In the genomic region with DNA sequence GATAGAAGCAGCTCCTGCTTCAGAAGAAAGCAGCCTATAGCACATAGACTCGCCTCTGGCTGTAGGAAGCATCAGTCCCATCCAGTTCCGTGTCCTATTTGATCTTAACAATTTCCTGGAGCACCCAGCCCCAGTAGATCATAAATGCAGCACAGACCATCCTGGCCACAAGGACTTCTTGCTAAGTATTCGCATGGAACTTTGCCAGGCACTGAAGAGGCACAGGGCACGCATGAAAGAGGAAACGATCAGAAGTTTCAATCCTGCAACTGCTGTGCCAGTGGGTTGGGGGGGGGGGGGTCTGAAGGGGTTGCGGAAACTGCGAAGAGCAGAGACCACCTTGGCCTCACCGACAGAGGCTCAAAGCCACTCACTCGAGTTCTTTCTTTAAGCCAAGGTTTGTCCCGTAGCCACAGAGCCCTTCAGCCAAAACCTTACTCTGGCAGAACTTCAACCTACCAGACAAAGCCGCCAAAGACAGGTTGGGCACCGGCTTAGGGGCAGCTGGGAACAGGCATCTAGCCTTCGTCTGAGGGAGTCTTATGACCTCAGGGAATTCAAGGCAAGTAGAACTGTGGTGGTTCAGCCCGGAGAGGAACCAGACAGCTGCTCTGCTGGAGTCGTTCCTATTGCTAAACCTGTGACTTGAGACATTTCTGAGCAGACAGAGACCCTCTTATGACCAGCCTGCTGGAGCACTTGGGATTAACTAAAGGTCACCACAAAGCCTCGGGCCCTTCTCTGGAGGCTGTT, we compare ENCODE assay signal across 11 mouse cellular contexts. TPM values are rescaled to one million over a fixed set of nuclear protein-coding genes. Genes with fewer than 3 reads are reported as not detected.
DNase-seq lines count a peak whose midpoint lies in the region; ATAC-seq and TF ChIP-seq lines count a peak whose summit lies in the region.
"Had no signal": no experiment of that assay in that cellular context is flagged by ENCODE, and none has a peak within 500 bp of the region (broad histone marks: within the 10 kb centered on the region; RNA-seq: fewer than 3 reads in every experiment).

No protein-coding gene starts in this region.

- H3K9ac ChIP-seq in hindbrain, embryonic 14.5 days, result no peak overlapping the region
- H3K9ac ChIP-seq in hindbrain, embryonic 16.5 days (ENCODE audit: low read depth, low read length), result no peak overlapping the region
- no peak overlapping the region for H3K9ac ChIP-seq in limb, embryonic 14.5 days (ENCODE audit: low read depth, low read length, severe bottlenecking)

- no peak for TF ChIP-seq CTCF in embryonic fibroblast, embryonic 13.5 days (IDR thresholded peaks at IDR 0.05; ENCODE audit: borderline replicate concordance, insufficient read depth, low read length)

- H3K9me3 ChIP-seq in hindbrain, embryonic 14.5 days (ENCODE audit: control insufficient read depth, low read length), result no peaks in the 10 kb centered on the region
- H3K9me3 ChIP-seq in hindbrain, embryonic 16.5 days (ENCODE audit: control insufficient read depth, low read length), result no peaks in the 10 kb centered on the region
- no peaks in the 10 kb centered on the region for H3K9me3 ChIP-seq in limb, embryonic 14.5 days (ENCODE audit: control insufficient read depth, low read length)
- H3K9me3 ChIP-seq: midbrain, embryonic 12.5 days had no signal

- no peak for TF ChIP-seq POLR2A in embryonic fibroblast, embryonic 13.5 days (IDR thresholded peaks at IDR 0.05; ENCODE audit: low read depth, low read length)
- no peak for TF ChIP-seq POLR2A in limb, embryonic 14.5 days (IDR thresholded peaks at IDR 0.05; ENCODE audit: borderline replicate concordance, extremely low read depth, insufficient read depth, insufficient read length)

- DNase-seq in hindbrain, embryonic 14.5 days (ENCODE audit: low spot score), result no peak
- peak; percentile 13 for DNase-seq in MN1 (ENCODE audit: low spot score)
- no peak for DNase-seq in limb, embryonic 14.5 days (ENCODE audit: low spot score)
- DNase-seq in urinary bladder, adult 18-20 months (ENCODE audit: low spot score in 2 of 2), result no peak
- DNase-seq: cerebellum, adult 9-11 months; left cerebral cortex, postnatal 4 days; retina, postnatal 1 day had no signal

- H3K27me3 ChIP-seq in hindbrain, embryonic 14.5 days (ENCODE audit: control insufficient read depth, insufficient read depth, low read length), result peaks cover 52% of the 10 kb centered on the region
- peaks cover 22% of the 10 kb centered on the region for H3K27me3 ChIP-seq in hindbrain, embryonic 16.5 days (replicated peaks; ENCODE audit: control insufficient read depth, insufficient read depth, low read length)
- peaks cover 41% of the 10 kb centered on the region for H3K27me3 ChIP-seq in limb, embryonic 14.5 days (ENCODE audit: control insufficient read depth, insufficient read depth, low read length)

- WGBS in hindbrain, embryonic 14.5 days, result 75% methylated on average over 16 of the region's 16 CpGs
- 66% methylated on average over 16 of the region's 16 CpGs for WGBS in hindbrain, embryonic 16.5 days
- 68% methylated on average over 16 of the region's 16 CpGs for WGBS in limb, embryonic 14.5 days

- H3K27ac ChIP-seq in hindbrain, embryonic 14.5 days, result no peak overlapping the region
- no peak overlapping the region for H3K27ac ChIP-seq in hindbrain, embryonic 16.5 days (ENCODE audit: low read depth, low read length)
- no peak overlapping the region for H3K27ac ChIP-seq in embryonic fibroblast, embryonic 13.5 days (ENCODE audit: insufficient read depth, low read length)
- no peak overlapping the region for H3K27ac ChIP-seq in limb, embryonic 14.5 days (replicated peaks; ENCODE audit: low read depth, low read length)
- H3K27ac ChIP-seq: midbrain, embryonic 12.5 days had no signal

- no peak overlapping the region for H3K4me3 ChIP-seq in hindbrain, embryonic 14.5 days (replicated peaks; ENCODE audit: low read length)
- H3K4me3 ChIP-seq in hindbrain, embryonic 16.5 days (ENCODE audit: low read length), result no peak overlapping the region
- H3K4me3 ChIP-seq in embryonic fibroblast, embryonic 13.5 days (ENCODE audit: insufficient read depth, low read length), result peak overlapping the region; percentile 75; the same call in 1 of the 2 replicates
- no peak overlapping the region for H3K4me3 ChIP-seq in limb, embryonic 14.5 days (replicated peaks; ENCODE audit: low read length)

- ATAC-seq in hindbrain, embryonic 14.5 days (ENCODE audit: low FRiP score), result no peak
- no peak for ATAC-seq in hindbrain, embryonic 16.5 days
- no peak for ATAC-seq in limb, embryonic 14.5 days (ENCODE audit: low FRiP score, low read depth)
- no peak for ATAC-seq in megakaryocyte, adult 5-6 weeks (ENCODE audit: poor library complexity, severe bottlenecking)

- peak overlapping the region; percentile 84; the same call in 1 of the 2 replicates for H3K4me2 ChIP-seq in hindbrain, embryonic 14.5 days (replicated peaks)
- H3K4me2 ChIP-seq in hindbrain, embryonic 16.5 days (ENCODE audit: low read length), result no peak overlapping the region
- 0 out of 2 replicates have a peak overlapping the region, but pooled peaks have one; percentile 86 for H3K4me2 ChIP-seq in limb, embryonic 14.5 days (replicated peaks; ENCODE audit: low read depth, low read length, severe bottlenecking)

- H3K36me3 ChIP-seq in hindbrain, embryonic 14.5 days (replicated peaks; ENCODE audit: control insufficient read depth, insufficient read depth), result no peaks in the 10 kb centered on the region
- H3K36me3 ChIP-seq in hindbrain, embryonic 16.5 days (ENCODE audit: control insufficient read depth, insufficient read depth, low read length), result no peaks in the 10 kb centered on the region
- H3K36me3 ChIP-seq in limb, embryonic 14.5 days (ENCODE audit: control insufficient read depth, insufficient read depth, low read length), result no peaks in the 10 kb centered on the region
- H3K36me3 ChIP-seq: midbrain, embryonic 12.5 days had no signal

- peaks cover 38% of the 10 kb centered on the region for H3K4me1 ChIP-seq in hindbrain, embryonic 14.5 days (replicated peaks; ENCODE audit: control insufficient read depth, insufficient read depth, low read length)
- H3K4me1 ChIP-seq in hindbrain, embryonic 16.5 days (ENCODE audit: control insufficient read depth, insufficient read depth, low read depth, low read length), result peaks cover 34% of the 10 kb centered on the region
- peaks cover 4% of the 10 kb centered on the region for H3K4me1 ChIP-seq in embryonic fibroblast, embryonic 13.5 days (ENCODE audit: control insufficient read depth, insufficient read depth, low read length)
- peaks cover 27% of the 10 kb centered on the region for H3K4me1 ChIP-seq in limb, embryonic 14.5 days (ENCODE audit: control insufficient read depth, insufficient read depth, low read length)

RNA-seq across cellular contexts. Expression of gene Adm, which starts 3.9 kb away (rescaled TPM):
- polyA plus RNA-seq in hindbrain, embryonic 14.5 days (2014; fragmentation: Nextera tagmentation; extraction: Ambion mirVana), result 1.7 and 2.2 TPM in 2 replicates
- 4.0 and 5.5 TPM in 2 replicates for polyA plus RNA-seq in hindbrain, embryonic 16.5 days (2015; fragmentation: Nextera tagmentation; extraction: Ambion mirVana)
- 23.5 and 38.5 TPM in 2 replicates for polyA plus RNA-seq in embryonic fibroblast, embryonic 13.5 days (2011; ENCODE audit: insufficient read length, low read depth, missing spikeins)
- 1.8 and 2.6 TPM in 2 replicates for polyA plus RNA-seq in limb, embryonic 14.5 days (2012; rRNA removed)
- 2.6 and 3.3 TPM in 2 replicates for polyA plus RNA-seq in limb, embryonic 14.5 days (2014; fragmentation: Nextera tagmentation; extraction: Ambion mirVana)
- 0.13 TPM in 1 of 2 replicates, not detected in the other for total RNA-seq in megakaryocyte, adult 5-6 weeks (2015)
- total RNA-seq in megakaryocyte, adult 5-6 weeks (2017), result not detected in 2 replicates

RNA-seq across cellular contexts. Expression of gene Sbf2, which starts 16.6 kb away (rescaled TPM):
- 61.8 and 66.7 TPM in 2 replicates for polyA plus RNA-seq in hindbrain, embryonic 14.5 days (2014; fragmentation: Nextera tagmentation; extraction: Ambion mirVana)
- polyA plus RNA-seq in hindbrain, embryonic 16.5 days (2015; fragmentation: Nextera tagmentation; extraction: Ambion mirVana), result 51.8 and 52.9 TPM in 2 replicates
- 55.5 and 66.2 TPM in 2 replicates for polyA plus RNA-seq in embryonic fibroblast, embryonic 13.5 days (2011; ENCODE audit: insufficient read length, low read depth, missing spikeins)
- 24.7 and 25.8 TPM in 2 replicates for polyA plus RNA-seq in limb, embryonic 14.5 days (2012; rRNA removed)
- 24.7 and 29.0 TPM in 2 replicates for polyA plus RNA-seq in limb, embryonic 14.5 days (2014; fragmentation: Nextera tagmentation; extraction: Ambion mirVana)
- 4.3 and 4.6 TPM in 2 replicates for total RNA-seq in megakaryocyte, adult 5-6 weeks (2015)
- 2.2 and 2.5 TPM in 2 replicates for total RNA-seq in megakaryocyte, adult 5-6 weeks (2017)
